Mouse (Mus musculus): Measurements from ENCODE around the gene Wdfy3. TPM values are rescaled to one million over a fixed set of nuclear protein-coding genes. Genes with fewer than 3 reads are reported as not detected.
"Not testable (repeated sequence)": the region's sequence is repeated elsewhere in the genome, so short reads cannot be mapped to it uniquely, and the experiment has no call there.

The Wdfy3 gene
- 15.7 and 17.4 TPM in 2 replicates for polyA plus RNA-seq (2016; fragmentation: Nextera tagmentation; extraction: Ambion mirVana)

DNA sequence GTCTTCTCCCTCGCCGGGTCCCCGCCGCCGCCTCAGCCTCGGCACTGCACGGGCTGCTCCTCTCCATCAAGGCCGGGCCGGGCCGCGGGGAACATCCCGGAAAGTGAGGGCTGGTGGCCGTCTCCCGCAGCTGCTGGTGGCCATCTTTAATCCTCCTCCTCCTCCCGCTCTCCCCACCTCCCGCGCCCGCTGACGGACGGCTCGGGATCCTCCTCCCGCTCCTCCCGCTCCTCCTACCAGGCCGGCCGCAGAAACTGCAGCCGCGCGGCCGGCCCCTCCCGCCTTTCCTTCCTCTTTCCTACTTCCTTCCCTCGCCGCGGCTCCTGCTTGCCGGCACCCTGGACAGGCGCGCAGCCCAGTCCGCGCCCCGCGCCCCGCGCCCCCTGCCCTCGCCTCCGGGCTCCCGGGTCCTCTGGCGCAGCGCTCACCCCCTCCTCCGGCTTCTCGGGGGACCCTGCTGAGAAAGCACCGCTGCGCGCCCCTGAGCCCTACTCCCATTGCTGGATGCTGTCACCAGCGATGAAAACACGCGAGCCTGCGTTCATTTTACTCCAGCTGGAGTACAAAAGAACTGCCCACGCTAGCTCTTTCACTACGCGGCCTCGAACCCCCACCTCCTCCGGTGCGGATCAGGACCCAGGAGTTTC is at the start of gene Wdfy3:
Wdfy3 (minus strand) TSS at position 155 of the 647 bp plus-strand sequence.
- no peaks in the 10 kb centered on the region for H3K27me3 ChIP-seq (replicated peaks)
- H3K9ac ChIP-seq = peak within 1 kb of the TSS; percentile 93
- H3K4me3 ChIP-seq = peak within 1 kb of the TSS; percentile 79
- ATAC-seq (ENCODE audit: insufficient number of reproducible peaks, low FRiP score) = peak; percentile 91
- peaks cover 12% of the 10 kb centered on the region for H3K4me1 ChIP-seq (replicated peaks)
- H3K36me3 ChIP-seq = peaks cover 7% of the 10 kb centered on the region; the same call in 1 of the 2 replicates
- H3K9me3 ChIP-seq (replicated peaks) = no peaks in the 10 kb centered on the region
- peak within 1 kb of the TSS; percentile 87 for H3K27ac ChIP-seq (ENCODE audit: poor library complexity, severe bottlenecking)
- peak within 1 kb of the TSS; percentile 75 for H3K4me2 ChIP-seq
- WGBS = under 1% methylated on average over 54 of the region's 62 CpGs

DNA sequence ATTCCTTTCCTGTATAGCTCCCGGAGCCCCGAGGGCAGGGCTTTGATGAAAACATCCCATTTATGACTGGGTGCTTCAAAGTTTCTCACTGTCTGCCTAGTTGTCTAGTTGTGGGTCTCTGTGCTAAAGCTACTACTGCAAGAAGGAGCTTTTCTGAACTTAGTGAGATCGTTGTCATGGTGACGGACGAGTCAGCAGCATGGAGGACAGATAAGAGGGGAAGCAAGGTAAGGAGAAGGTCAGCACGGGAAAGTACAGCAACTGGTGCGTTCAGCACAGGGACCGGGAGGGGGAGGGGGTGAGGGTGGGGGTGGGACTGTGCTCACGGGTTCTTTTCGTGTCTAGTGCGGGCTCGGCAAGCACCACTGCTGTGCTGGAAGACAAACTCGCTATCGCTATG is 43.3 kb upstream of the Wdfy3 start:
- no peaks in the 10 kb centered on the region for H3K27me3 ChIP-seq (replicated peaks)
- H3K9ac ChIP-seq = no peak overlapping the region
- peak overlapping the region; percentile 63 for H3K4me2 ChIP-seq
- H3K36me3 ChIP-seq = no peaks in the 10 kb centered on the region
- H3K9me3 ChIP-seq (replicated peaks) = no peaks in the 10 kb centered on the region
- peaks cover 13% of the 10 kb centered on the region for H3K4me1 ChIP-seq (replicated peaks)
- 24% methylated on average over 14 of the region's 14 CpGs for WGBS
- peak; percentile 11; the same call in 1 of the 2 replicates for ATAC-seq (ENCODE audit: insufficient number of reproducible peaks, low FRiP score)
- H3K27ac ChIP-seq (ENCODE audit: poor library complexity, severe bottlenecking) = no peak overlapping the region
- peak overlapping the region; percentile 31 for H3K4me3 ChIP-seq

DNA sequence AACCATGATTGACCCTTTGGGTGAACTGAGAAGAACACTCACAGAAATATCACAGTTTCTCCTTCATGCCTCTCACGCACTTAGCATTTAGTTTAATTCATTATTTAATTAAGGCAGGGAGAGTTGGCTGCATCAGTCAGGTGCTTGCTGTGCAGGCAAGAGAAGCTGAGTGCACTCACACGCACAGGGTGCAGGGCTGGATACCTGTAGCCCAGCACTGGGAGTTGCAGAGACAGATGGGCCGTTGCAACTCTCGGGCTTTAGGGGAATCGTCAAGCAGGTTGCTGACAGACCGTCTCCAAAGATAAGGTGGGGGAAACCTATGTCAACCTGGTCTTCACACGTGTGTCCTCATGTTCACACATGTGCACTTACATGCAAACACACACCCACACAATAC is 42.3 kb upstream of the Wdfy3 start:
- Histone ChIP-seq H3K27ac (ENCODE audit: poor library complexity, severe bottlenecking) (no peak overlapping the region), H3K36me3 (no peaks in the 10 kb centered on the region), H3K9me3 (replicated peaks) (no peaks in the 10 kb centered on the region), H3K4me2 (no peak overlapping the region), H3K4me3 (no peak overlapping the region), H3K4me1 (replicated peaks) (peaks cover 13% of the 10 kb centered on the region), H3K9ac (no peak overlapping the region), H3K27me3 (replicated peaks) (no peaks in the 10 kb centered on the region)
- 52% methylated on average over 7 of the region's 7 CpGs for WGBS
- ATAC-seq (ENCODE audit: insufficient number of reproducible peaks, low FRiP score) = no peak

DNA sequence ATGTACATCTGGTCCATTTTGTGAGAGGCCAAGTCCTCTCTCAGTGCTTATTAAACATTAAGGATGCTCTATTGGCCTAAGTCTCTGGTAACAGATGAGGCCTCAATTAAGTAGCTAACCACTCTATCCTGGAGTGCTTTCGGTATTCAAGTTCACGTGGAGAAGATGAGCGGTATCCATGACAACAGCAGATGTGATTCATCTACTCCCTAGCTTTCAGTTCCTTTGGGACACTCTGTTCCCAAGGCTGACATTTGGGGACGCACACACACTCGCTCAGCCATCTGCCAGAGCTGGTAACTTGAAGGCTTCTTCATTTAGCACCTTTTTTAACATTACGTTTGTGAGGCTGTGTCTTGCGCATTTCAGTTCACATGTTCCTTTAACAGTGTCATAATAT is 40.3 kb upstream of the Wdfy3 start:
- peaks cover 13% of the 10 kb centered on the region for H3K4me1 ChIP-seq (replicated peaks)
- no peak for ATAC-seq (ENCODE audit: insufficient number of reproducible peaks, low FRiP score)
- no peak overlapping the region for H3K4me2 ChIP-seq
- no peak overlapping the region for H3K4me3 ChIP-seq
- H3K36me3 ChIP-seq = no peaks in the 10 kb centered on the region
- 88% methylated on average over 7 of the region's 7 CpGs for WGBS
- H3K9me3 ChIP-seq (replicated peaks) = no peaks in the 10 kb centered on the region
- H3K9ac ChIP-seq = no peak overlapping the region
- no peaks in the 10 kb centered on the region for H3K27me3 ChIP-seq (replicated peaks)
- no peak overlapping the region for H3K27ac ChIP-seq (ENCODE audit: poor library complexity, severe bottlenecking)

DNA sequence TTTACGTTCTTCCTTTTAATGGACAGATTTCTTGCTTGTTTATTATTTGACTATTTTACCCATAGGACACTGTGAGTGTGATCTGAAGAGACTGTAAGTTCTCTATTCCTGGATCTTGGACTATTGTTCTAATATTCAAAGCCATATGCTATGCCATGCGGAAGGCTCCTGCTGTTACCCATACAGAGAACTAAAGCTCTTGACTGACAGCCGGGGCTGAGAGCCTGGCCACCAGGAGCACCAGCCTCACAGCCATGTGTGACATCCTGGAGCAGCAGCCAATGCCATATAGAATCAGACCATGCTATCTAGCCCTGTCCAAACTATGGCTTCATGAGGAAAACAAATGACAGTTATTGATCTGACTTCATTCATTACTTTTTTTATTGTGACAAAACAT is 36.2 kb upstream of the Wdfy3 start:
- 76% methylated on average over 3 of the region's 3 CpGs for WGBS
- no peaks in the 10 kb centered on the region for H3K36me3 ChIP-seq
- no peaks in the 10 kb centered on the region for H3K27me3 ChIP-seq (replicated peaks)
- H3K4me1 ChIP-seq (replicated peaks) = no peaks in the 10 kb centered on the region
- H3K9ac ChIP-seq = no peak overlapping the region
- H3K27ac ChIP-seq (ENCODE audit: poor library complexity, severe bottlenecking) = no peak overlapping the region
- H3K4me2 ChIP-seq = no peak overlapping the region
- H3K9me3 ChIP-seq (replicated peaks) = no peaks in the 10 kb centered on the region
- ATAC-seq (ENCODE audit: insufficient number of reproducible peaks, low FRiP score) = no peak
- H3K4me3 ChIP-seq = no peak overlapping the region

DNA sequence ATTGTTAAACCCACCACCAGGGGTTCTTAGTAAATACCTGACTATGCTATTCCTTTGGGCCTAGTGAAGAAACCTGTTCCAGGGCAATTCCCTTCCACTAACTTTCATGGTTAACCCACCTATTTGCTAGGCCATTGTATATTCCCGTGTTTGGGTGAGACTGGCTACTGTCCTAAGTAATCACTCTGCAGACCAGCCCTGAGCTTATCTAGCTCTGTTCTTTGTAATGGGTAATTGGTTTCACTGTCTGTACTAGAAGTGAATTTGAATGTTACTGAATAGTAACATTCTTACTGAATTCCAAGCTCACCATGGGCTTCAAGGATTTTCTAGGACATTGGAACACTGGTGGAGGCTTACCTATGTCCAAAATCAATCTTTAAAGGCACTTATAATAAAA is 32.1 kb upstream of the Wdfy3 start:
- not testable (repeated sequence) for H3K27me3 ChIP-seq (replicated peaks); H3K4me2 ChIP-seq; H3K9me3 ChIP-seq (replicated peaks); ATAC-seq (ENCODE audit: insufficient number of reproducible peaks, low FRiP score); H3K27ac ChIP-seq (ENCODE audit: poor library complexity, severe bottlenecking); H3K9ac ChIP-seq; H3K4me3 ChIP-seq; H3K36me3 ChIP-seq; H3K4me1 ChIP-seq (replicated peaks)
- 72% methylated on average over 1 of the region's 1 CpGs for WGBS

DNA sequence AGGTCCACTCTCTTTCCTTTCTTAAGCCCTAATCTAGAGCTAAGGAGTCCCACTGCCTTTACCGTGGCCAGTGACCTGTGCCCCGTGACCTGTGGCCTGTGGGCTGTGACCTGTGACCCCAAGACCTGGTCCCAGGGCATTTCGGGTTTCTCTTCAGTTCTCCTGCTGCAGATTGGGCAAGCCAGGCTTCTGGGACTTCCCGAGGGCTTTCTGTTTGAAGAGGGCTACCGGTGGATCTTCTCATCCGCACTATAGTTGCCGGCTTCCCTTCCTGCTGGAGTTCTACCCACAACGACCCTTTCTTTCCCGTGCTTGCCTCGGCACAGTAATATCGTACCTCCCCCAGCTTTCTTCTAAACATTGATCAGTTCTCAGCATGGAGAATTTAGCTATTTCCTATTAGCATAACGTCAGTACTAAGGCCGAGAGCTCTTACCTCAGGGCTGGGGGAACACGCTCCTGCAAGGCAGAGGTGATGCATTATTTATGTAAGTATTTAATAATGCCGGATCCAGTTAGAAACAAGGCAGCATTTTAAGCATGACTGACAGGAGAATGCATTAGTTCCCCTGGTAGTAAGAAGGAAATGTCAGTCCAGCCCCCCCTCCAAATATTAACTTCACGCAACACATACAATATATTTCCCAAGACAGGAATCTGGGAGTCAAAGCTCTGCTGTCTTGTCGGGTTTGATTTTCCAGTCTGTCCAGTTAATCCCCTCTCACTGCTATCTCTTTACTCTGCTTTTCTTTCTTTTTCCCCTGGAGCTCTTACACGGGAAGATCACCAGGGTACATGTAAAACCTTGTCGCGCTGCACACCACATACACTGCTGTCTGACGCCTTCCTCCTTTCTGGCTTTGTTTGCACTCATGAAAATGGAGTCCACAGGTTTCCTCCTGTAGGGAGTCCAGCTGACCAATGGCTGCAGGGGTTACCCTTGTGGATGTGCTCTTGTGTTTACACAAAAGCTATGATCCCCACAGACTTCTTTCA is 30.8 kb upstream of the Wdfy3 start:
- WGBS = 75% methylated on average over 21 of the region's 21 CpGs
- no peak for ATAC-seq (ENCODE audit: insufficient number of reproducible peaks, low FRiP score)
- no peaks in the 10 kb centered on the region; the same call in 1 of the 2 replicates for H3K9me3 ChIP-seq (replicated peaks)
- no peak overlapping the region for H3K4me3 ChIP-seq
- no peaks in the 10 kb centered on the region for H3K4me1 ChIP-seq (replicated peaks)
- H3K9ac ChIP-seq = no peak overlapping the region
- H3K36me3 ChIP-seq = no peaks in the 10 kb centered on the region
- no peak overlapping the region for H3K27ac ChIP-seq (ENCODE audit: poor library complexity, severe bottlenecking)
- no peak overlapping the region for H3K4me2 ChIP-seq
- no peaks in the 10 kb centered on the region for H3K27me3 ChIP-seq (replicated peaks)

DNA sequence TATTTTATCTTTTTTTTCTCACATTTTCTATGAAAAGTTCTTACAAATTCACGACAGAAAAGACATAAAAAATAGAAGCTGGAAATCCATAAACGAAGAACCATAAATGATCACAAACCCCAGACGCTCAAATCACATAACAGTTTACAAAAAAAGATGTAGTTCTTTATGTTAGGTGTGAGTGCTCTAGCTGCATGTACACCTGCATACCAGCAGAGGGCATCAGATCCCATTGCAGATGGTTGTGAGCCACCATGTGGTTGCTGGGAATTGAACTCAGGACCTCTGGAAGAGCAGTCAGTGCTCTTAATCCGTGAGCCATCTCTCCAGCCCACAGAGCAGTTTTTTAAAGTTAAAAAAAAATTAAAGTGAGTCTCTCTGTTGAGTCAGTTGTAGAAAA is 25.9 kb upstream of the Wdfy3 start:
- Histone ChIP-seq H3K9ac (no peak overlapping the region), H3K27ac (ENCODE audit: poor library complexity, severe bottlenecking) (no peak overlapping the region), H3K4me3 (no peak overlapping the region), H3K9me3 (replicated peaks) (no peaks in the 10 kb centered on the region; the same call in 1 of the 2 replicates), H3K36me3 (no peaks in the 10 kb centered on the region), H3K4me1 (replicated peaks) (no peaks in the 10 kb centered on the region), H3K4me2 (no peak overlapping the region), H3K27me3 (replicated peaks) (no peaks in the 10 kb centered on the region)
- no peak for ATAC-seq (ENCODE audit: insufficient number of reproducible peaks, low FRiP score)
- 79% methylated on average over 4 of the region's 4 CpGs for WGBS

DNA sequence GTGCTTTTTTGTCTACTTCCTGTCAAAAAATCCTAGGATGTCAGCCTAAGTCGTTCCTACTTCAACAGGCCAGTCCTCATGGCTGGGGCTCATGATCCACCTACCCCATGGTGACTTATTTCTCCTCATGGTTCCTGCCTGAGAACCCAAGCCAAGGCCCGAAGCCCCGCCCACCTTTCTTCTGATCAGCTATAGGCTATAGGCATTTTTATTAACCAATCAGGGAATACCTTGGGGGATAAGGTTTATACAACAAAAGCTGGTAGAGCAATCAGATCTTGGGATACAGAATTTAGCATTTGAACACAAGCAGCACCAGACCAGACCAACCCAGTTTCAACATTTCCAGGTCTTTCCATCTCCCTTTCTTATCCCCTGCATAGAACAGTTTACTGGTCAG is 21.0 kb upstream of the Wdfy3 start:
- Histone ChIP-seq H3K4me1 (replicated peaks) (no peaks in the 10 kb centered on the region), H3K9me3 (replicated peaks) (no peaks in the 10 kb centered on the region; the same call in 1 of the 2 replicates), H3K27me3 (replicated peaks) (no peaks in the 10 kb centered on the region), H3K4me3 (no peak overlapping the region), H3K4me2 (no peak overlapping the region), H3K27ac (ENCODE audit: poor library complexity, severe bottlenecking) (no peak overlapping the region), H3K36me3 (no peaks in the 10 kb centered on the region), H3K9ac (no peak overlapping the region)
- WGBS = 72% methylated on average over 3 of the region's 3 CpGs
- no peak for ATAC-seq (ENCODE audit: insufficient number of reproducible peaks, low FRiP score)

DNA sequence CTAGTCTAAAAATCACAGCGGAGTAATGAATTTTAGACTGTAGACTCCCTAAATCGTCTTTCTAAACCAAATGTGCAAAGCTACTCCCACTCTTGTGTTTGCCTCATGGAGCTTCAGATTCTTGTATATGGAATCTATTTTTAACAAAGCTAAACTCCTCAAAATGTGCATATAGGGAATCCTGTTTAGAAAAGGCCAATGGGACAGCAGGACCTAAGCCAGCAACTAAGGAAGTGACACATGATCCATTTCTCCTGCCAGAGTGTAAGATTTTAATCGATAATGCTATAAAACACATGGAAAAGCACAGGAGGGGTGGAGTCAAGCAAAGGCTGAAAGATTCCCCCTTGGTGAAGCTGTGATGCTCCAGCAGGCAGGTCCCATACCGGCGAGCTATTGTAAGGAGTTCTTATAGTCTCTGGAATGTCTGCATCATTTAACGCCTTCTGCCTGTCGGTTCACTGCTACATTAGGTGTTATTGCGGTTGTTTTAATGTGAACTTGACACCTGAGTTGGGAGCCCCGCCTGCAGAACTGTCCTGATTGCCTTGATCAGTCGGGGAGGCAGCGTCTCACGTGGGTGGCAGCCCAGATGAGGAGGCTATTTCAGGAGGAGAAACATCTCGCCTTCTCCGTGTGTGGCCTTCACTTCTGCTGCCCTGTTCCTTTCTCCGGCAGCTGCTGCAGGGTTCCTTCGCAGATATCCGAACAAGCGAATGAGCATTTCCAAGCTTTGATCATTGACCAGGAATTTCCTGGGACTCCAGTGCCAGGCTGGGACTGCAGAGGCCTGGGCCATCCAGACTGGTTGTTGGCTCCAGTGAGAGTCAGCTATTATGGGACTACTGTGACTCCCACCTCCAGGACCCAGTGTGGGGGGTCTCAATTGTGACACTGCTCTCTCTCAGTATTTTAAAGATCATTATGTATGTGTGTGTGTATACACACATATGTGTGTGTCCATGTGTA is 15.3 kb upstream of the Wdfy3 start:
- Histone ChIP-seq H3K4me2 (peak overlapping the region; percentile 42), H3K4me3 (no peak overlapping the region), H3K9me3 (replicated peaks) (peaks cover 1% of the 10 kb centered on the region; the same call in 1 of the 2 replicates), H3K36me3 (no peaks in the 10 kb centered on the region), H3K4me1 (replicated peaks) (peaks cover 4% of the 10 kb centered on the region; the same call in 1 of the 2 replicates), H3K27me3 (replicated peaks) (no peaks in the 10 kb centered on the region), H3K9ac (no peak overlapping the region), H3K27ac (ENCODE audit: poor library complexity, severe bottlenecking) (no peak overlapping the region)
- no peak for ATAC-seq (ENCODE audit: insufficient number of reproducible peaks, low FRiP score)
- 29% methylated on average over 18 of the region's 18 CpGs for WGBS
